Mouse (Mus musculus): ENCODE results near the gene Rflnb.

Gene Rflnb

DNA sequence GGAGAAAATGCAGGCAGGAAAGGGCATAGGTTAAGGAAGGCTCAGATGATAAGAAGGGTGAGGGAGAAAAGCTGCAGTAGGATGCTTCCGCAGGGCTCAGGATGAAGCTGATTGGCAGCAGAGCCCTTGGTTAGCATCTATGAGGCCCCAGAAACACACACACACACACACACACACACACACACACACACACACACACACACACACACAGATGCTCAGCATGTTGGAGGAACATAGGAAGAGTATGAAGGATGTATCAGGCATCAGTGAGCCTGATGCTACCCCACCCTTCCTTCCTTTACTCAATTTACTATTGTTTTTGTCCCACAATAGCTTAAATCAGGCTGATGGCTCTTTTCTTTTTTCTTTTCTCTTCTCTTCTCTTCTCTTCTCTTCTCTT, 43.0 kb downstream of the Rflnb start:
- DNase-seq, result no peak

DNA sequence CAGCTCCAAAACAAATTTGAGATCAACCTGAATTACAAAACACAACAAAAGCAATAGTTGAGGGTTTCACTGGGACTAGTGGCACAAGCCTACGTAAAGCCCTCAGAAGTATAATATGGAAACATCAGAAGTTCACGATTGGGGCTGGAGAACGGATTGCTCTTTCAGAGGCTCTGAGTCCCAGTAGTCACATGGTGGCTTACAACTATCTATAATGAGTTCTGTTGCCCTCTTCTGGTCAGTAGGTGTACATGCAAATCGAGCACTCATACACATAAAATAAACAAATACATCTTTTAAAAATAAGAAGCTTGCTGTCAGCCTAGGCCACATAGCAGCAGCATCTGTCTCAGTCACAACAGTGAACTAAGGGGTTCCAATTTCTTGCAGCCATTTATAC, 44.4 kb downstream of the Rflnb start:
- no peak for DNase-seq

DNA sequence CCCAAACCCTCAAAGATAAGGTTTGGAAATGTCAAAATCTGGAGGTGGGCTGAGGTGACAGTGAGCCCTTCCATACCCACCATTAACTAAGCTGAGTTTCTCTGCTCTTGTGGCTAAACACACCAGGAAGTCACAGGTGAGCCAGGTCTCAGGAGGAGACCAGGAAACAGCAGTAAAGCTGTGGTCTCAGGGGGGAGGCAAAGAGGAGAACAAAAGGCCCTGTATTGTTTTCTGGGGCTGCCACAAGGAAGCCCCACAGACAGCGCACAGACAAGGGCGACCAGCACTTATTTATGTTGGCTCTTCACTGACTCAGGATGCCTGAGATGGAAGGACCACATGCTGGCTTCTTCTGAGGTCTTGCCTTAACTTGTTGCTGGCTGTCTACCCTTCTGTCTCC, 47.2 kb downstream of the Rflnb start:
- DNase-seq, result no peak

DNA sequence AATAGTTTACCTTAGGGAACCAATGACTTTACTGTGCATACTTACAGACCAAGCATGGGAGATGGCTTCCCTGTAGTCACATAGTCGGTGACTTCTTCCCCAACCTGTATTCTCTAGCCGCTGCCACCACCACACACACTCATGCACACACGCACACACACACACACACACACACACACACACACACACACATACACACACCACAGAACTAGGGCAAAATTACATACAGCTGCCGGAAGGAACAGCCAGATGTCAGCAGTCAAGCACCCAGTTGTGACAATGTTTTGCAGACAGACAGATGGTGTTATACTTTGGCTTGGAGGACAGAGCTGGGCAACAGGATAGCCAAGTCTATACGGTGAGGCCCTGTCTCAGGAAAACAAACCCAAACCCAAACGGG, 49.5 kb downstream of the Rflnb start:
- no peak for DNase-seq

DNA sequence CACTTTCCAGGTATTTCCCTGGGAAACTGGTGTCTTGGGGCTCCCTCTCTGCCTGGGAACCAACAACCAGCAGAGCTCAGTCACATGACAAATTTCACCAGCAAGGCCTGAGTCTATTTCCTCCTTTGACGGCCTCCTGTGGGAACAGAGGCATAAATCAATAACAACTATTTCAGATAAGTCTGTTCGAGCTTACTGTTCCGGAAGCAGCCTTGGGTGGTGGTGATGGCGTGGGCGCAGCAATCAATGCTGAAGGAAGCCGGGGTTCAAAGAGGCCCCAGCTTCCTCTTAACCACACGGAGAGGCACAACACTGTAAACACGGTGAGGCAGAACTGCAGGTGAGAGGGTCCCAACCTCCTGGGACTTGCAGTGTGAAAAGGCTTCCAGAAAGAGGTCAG, 50.8 kb downstream of the Rflnb start:
- DNase-seq, result no peak

DNA sequence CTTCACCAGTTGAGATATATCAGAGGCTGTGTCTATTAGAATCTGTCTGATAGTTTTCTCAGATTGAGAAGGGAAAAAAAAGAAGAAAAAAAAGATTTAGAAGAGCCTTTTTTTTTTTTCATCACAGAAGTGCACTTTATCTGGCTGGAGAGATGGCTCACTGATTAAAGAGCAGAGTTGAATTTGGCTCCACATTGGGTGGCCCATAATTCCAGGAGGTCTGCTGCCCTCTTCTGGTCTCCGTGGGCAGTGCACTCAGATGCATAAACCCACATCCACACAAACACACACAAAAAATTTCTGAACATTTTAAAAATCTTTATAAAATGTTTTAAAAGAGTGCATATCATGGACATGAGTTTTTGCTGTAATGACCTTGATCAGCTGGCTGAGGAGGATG, 53.6 kb downstream of the Rflnb start:
- DNase-seq, result no peak

DNA sequence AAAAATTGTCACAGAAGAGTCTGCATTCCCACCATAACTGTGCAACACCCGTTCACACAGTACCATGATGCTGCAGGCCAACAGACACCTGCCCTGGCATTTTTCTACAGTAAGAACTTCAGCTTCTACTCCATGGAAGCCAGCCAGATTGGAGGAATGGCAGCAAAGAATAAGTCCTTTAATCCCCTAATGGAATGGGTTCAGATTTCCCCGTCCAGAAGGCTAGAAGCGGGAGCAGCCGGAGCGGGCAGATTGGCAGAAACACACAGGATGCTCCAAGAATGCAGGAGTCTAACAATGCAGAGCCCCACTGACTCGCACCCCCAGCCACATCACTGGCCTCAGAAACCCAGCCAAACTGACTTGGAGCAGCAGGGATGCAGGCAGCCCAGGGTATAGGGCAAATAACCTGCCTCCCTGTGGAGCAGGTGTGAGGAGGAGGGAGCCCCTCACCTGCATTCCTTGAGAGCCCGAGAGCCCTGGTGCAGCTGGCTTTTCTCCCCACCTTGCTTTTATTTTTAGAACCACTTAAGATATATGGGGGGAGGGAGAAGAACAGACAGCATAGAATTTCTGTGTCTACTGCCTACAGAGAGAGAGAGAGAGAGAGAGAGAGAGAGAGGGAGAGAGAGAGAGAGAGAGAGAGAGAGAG, 54.5 kb downstream of the Rflnb start:
- no peak for DNase-seq

DNA sequence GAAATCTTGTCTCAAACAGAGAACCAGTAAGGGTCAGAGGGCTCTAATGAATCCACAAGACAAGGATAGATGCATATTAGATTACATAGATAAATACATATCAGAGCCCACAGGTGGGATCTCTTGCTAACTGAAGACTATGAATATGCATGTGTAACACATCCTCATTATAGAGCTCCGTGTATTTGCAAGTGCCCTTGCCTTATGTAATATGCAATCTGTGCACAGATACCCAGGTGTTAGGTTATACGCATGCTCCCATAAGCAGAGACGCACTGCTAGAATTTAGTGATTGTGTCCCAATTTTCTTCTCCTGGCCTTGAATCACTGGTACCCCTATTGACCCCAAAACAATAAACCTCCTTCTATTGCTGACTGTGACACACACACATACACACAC, 55.4 kb downstream of the Rflnb start:
- peak; percentile 38 for DNase-seq

DNA sequence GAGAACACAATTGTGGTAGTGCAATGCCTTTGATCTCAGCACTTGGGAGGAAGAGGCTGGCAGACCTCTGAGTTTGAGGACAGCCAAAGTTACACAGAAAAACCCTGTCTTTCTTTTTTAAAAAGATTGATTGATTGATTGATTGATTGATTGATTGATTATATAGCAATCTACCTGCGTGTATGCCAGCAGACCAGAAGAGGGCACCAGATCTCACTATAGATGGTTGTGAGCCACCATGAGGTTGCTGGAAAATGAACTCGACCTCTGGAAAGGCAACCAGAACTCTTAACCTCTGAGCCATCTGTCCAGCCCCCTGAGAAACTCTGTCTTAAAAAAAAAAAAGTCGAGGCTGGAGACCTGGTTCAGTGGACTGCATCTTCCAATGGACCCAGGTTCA, 57.0 kb downstream of the Rflnb start:
- no peak for DNase-seq

Measured in layer of hippocampus, adult 9-11 months (tissue).